Mouse (Mus musculus) limb, embryonic 13.5 days (tissue): ENCODE data around the gene Taar6. TPM values are rescaled to one million over a fixed set of nuclear protein-coding genes. Genes with fewer than 3 reads are reported as not detected.

Experiments used
- ATAC-seq: fragments of 200-750 bp; cut with Nextera tagmentation; 2 replicates; pipeline ENCODE4 v1.8.0; 2017; ENCODE audit warnings: low read depth, moderate number of reproducible peaks, moderate TSS enrichment; ENCODE audit not compliant: low FRiP score
- H3K27ac ChIP-seq: fragments of 300-500 bp; sonication (generic); 2 replicates; pipeline ENCODE4 v1.5.1; 2015; ENCODE audit warnings: inconsistent platforms, mild to moderate bottlenecking, moderate library complexity
- H3K27me3 ChIP-seq: fragments of 300-500 bp; sonication (generic); 2 replicates; pipeline ENCODE4 v1.6.1; 2015; ENCODE audit warnings: mild to moderate bottlenecking, inconsistent platforms
- H3K36me3 ChIP-seq: fragments of 300-500 bp; sonication (generic); 2 replicates; pipeline ENCODE4 v1.6.1; 2015; ENCODE audit warnings: inconsistent platforms, mild to moderate bottlenecking, moderate library complexity
- H3K4me1 ChIP-seq: fragments of 300-500 bp; sonication (generic); 2 replicates; pipeline ENCODE4 v1.6.1; 2015; ENCODE audit warnings: inconsistent platforms
- H3K4me2 ChIP-seq: fragments of 300-500 bp; sonication (generic); replicated peaks from 2 replicates; pipeline ENCODE4 v1.6.1; 2015; ENCODE audit warnings: inconsistent platforms, mild to moderate bottlenecking, moderate library complexity
- H3K4me3 ChIP-seq: fragments of 300-500 bp; sonication (generic); 2 replicates; pipeline ENCODE4 v1.5.1; 2015; ENCODE audit warnings: moderate library complexity, mild to moderate bottlenecking, inconsistent platforms
- H3K9ac ChIP-seq: fragments of 300-500 bp; sonication (generic); 2 replicates; pipeline ENCODE4 v1.6.1; 2015; ENCODE audit warnings: mild to moderate bottlenecking, inconsistent platforms
- H3K9me3 ChIP-seq: fragments of 300-500 bp; sonication (generic); 2 replicates; pipeline ENCODE4 v1.6.1; 2016; ENCODE audit warnings: inconsistent platforms
- whole genome bisulfite sequencing: fragments of 180-500 bp; shearing (Covaris S2); methylation state at CpG from one replicate; pipeline ENCODE4 v1.1.7; 2015; 5-methylcytosine and 5-hydroxymethylcytosine counted together
- polyA plus RNA-seq: library from polyadenylated mRNA; unstranded; fragments of >200 nt; fragmentation: Nextera tagmentation; extraction: Ambion mirVana; gene quantifications from 2 replicates; pipeline ENCODE4 v1.2.1, GENCODE M21; 2015

Gene Taar6
- polyA plus RNA-seq, 1 experiment from 2014 or later: not detected

DNA sequence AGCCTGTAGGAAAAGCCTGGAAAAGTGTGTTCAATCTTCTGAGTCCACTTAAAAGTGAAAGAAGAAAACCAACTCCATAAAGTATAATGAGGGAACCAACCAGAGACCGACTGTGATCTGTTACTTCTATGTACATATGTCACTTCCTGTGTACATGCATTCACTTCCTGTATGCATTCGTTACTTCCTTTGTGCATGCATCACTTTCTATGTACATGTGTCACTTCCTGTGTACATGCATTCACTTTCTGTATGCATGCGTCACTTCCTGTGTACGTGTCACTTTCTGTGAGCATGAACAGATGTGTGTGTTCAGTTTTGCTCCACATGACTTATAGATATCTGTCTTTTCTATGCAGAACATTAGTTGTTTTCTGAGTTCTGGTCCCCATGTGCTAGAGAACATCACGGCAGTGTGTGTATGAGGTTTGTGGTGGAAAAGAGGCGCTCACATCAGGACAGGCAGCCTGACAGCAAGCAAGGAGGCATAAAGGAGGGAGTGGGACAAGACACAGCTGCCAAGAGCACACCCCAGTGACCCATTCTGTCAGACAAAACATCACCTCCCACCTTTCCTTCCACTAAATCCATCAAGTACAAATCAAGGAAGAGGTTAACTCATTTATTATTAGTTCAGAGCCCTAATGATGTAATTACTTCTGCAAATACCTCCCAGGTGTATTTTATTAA is 20.4 kb downstream of the Taar6 start:
- WGBS: 92% methylated on average over 6 of the region's 6 CpGs

DNA sequence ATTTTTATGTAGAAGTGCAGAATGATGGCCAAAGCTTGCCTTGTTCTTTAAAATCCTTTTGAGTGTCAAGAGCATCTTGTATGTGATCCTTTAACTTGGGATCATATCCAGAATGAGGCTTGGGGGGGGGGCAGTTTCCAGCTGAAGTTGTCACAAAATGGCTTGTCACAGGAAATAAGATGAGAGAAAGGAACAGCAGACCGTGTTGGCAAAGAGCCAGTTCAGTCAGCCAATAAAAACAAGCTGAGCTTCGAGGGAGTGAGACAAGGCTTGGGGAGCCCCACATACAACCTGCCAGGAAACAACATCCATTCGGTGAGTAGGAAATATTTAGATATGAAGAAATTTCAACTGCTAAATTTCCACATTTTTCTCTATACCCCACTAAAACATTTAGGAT is 22.0 kb downstream of the Taar6 start:
- WGBS: 42% methylated on average over 3 of the region's 3 CpGs
- ATAC-seq: no peak
- Histone ChIP-seq H3K27me3 (no peaks in the 10 kb centered on the region), H3K4me3 (no peak overlapping the region), H3K36me3 (no peaks in the 10 kb centered on the region), H3K4me1 (peaks cover 6% of the 10 kb centered on the region; the same call in 1 of the 2 replicates), H3K4me2 (no peak overlapping the region), H3K9me3 (no peaks in the 10 kb centered on the region), H3K27ac (no peak overlapping the region), H3K9ac (no peak overlapping the region)

More for the DNA sequence above, 20.4 kb downstream of the Taar6 start:
- Histone ChIP-seq H3K27me3 (no peaks in the 10 kb centered on the region), H3K36me3 (no peaks in the 10 kb centered on the region), H3K4me2 (no peak overlapping the region), H3K9me3 (no peaks in the 10 kb centered on the region), H3K4me1 (peaks cover 6% of the 10 kb centered on the region; the same call in 1 of the 2 replicates), H3K27ac (no peak overlapping the region), H3K4me3 (no peak overlapping the region), H3K9ac (no peak overlapping the region)
- ATAC-seq: no peak

DNA sequence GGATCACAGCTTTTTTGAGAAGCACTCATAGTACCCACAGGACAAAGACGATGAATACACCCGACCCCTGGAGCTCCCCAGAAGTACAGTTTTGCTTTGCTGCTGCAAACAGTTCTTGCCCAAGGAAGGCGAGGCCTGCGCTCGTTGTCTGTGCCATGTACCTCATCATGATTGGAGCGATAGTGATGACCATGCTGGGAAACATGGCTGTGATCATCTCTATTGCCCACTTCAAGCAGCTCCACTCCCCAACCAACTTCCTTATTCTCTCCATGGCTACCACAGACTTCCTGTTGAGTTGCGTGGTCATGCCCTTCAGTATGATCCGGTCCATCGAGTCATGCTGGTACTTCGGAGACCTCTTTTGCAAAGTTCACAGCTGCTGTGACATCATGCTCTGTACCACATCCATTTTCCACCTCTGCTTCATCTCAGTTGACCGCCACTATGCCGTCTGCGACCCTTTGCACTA is 25.0 kb downstream of the Taar6 start, which contains the start of gene Taar4:
Gene Taar4, plus strand, starts transcription at position 51 of the 472 bp plus-strand sequence.
- no peak within 1 kb of the TSS for H3K4me2 ChIP-seq
- no peaks in the 10 kb centered on the region for H3K36me3 ChIP-seq
- H3K9ac ChIP-seq: no peak within 1 kb of the TSS
- H3K4me1 ChIP-seq: peaks cover 6% of the 10 kb centered on the region; the same call in 1 of the 2 replicates
- ATAC-seq: no peak
- H3K27ac ChIP-seq: no peak within 1 kb of the TSS
- no peak within 1 kb of the TSS for H3K4me3 ChIP-seq
- no peaks in the 10 kb centered on the region for H3K9me3 ChIP-seq
- no peaks in the 10 kb centered on the region for H3K27me3 ChIP-seq
- WGBS: 96% methylated on average over 13 of the region's 13 CpGs

DNA sequence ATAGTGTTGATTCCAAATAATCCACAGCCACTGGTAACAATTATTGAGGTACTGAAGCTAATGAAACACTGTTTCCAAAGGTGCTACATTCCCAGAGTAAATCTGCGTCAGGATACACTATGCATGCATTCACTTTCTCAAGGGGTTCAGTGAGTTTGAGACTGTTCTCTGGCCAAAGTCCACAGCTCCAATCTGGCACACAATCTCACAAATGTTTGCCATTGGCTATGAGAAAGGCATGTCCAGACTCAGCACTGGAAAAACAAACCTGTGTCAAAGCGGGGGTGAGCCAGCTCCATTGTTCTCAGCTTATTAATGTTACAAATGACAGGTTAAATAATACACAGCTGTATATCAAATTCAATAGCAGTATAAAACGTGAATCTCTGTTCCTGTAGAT is 26.4 kb downstream of the Taar6 start:
- no peaks in the 10 kb centered on the region for H3K36me3 ChIP-seq

DNA sequence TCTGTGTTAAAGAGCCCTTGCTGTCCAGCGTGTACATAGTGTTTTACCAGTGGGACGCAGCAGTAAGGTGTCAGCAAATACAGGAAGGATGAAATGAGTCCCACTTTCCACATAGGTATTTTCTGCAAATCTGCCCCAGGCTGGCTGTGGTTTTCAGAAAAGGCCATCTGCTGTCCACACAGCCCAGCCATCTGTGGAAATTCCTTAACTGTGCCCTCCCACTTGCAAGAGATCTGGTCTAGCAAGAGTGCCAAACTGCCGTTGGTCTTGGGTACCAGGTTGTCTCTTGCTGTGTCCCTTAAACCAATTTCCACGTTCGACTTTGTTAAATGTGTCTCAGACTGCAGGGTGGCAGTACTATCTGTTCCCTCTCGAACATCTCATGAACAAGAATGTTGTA is 33.7 kb downstream of the Taar6 start:
- H3K4me1 ChIP-seq: peaks cover 5% of the 10 kb centered on the region; the same call in 1 of the 2 replicates
- no peaks in the 10 kb centered on the region for H3K9me3 ChIP-seq
- no peak for ATAC-seq
- no peak overlapping the region for H3K9ac ChIP-seq
- no peak overlapping the region for H3K27ac ChIP-seq
- WGBS: 81% methylated on average over 6 of the region's 6 CpGs
- no peaks in the 10 kb centered on the region for H3K36me3 ChIP-seq
- no peak overlapping the region for H3K4me3 ChIP-seq
- no peaks in the 10 kb centered on the region for H3K27me3 ChIP-seq
- H3K4me2 ChIP-seq: no peak overlapping the region

More for the DNA sequence above, 26.4 kb downstream of the Taar6 start:
- no peaks in the 10 kb centered on the region for H3K27me3 ChIP-seq
- H3K27ac ChIP-seq: no peak overlapping the region
- 53% methylated on average over 3 of the region's 3 CpGs for WGBS
- H3K9me3 ChIP-seq: no peaks in the 10 kb centered on the region
- no peak overlapping the region for H3K4me2 ChIP-seq
- no peak for ATAC-seq
- no peak overlapping the region for H3K4me3 ChIP-seq
- H3K9ac ChIP-seq: no peak overlapping the region
- peaks cover 6% of the 10 kb centered on the region; the same call in 1 of the 2 replicates for H3K4me1 ChIP-seq

DNA sequence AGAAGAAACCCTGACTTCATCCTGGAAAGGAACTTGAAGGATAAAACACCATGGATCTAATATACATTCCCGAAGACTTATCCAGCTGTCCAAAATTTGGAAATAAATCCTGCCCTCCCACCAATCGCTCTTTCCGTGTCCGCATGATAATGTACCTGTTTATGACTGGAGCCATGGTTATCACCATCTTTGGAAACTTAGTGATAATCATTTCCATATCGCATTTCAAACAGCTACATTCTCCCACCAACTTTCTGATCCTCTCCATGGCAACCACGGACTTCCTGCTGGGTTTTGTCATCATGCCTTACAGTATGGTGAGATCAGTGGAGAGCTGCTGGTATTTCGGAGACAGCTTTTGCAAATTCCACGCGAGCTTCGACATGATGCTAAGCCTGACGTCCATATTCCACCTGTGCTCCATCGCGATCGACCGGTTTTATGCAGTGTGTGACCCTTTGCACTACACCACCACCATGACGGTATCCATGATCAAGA is 35.9 kb downstream of the Taar6 start, which contains the start of gene Taar3:
Gene Taar3, plus strand, starts transcription at position 51 of the 498 bp plus-strand sequence.
- H3K9me3 ChIP-seq: no peaks in the 10 kb centered on the region

DNA sequence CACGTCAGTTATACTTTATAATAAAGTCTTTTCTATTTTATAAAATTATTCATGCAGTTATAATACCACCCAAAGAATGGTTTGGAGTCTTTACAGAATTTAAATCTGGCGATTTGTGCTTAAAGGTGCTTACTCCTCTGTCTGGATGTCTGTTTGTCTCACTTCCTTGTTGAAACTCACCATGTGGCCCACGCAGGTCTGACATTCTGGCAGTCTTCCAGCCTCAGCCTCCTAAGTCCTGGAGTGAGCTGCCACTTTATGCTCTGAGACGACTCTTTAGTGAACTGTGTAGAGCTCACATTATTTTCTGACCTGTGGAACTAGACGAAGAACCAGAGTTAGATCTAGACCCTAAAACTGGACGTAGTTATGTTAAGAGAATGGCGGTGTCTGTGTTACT is 37.4 kb downstream of the Taar6 start:
- H3K4me3 ChIP-seq: no peak overlapping the region
- no peaks in the 10 kb centered on the region for H3K36me3 ChIP-seq
- no peak for ATAC-seq
- no peaks in the 10 kb centered on the region for H3K27me3 ChIP-seq
- 55% methylated on average over 7 of the region's 7 CpGs for WGBS
- no peak overlapping the region for H3K4me2 ChIP-seq
- no peak overlapping the region for H3K27ac ChIP-seq
- no peaks in the 10 kb centered on the region for H3K9me3 ChIP-seq
- no peak overlapping the region for H3K9ac ChIP-seq
- peaks cover 10% of the 10 kb centered on the region; the same call in 1 of the 2 replicates for H3K4me1 ChIP-seq

More for the DNA sequence above, 35.9 kb downstream of the Taar6 start, which contains the start of gene Taar3:
- ATAC-seq: no peak
- 86% methylated on average over 16 of the region's 16 CpGs for WGBS
- H3K36me3 ChIP-seq: no peaks in the 10 kb centered on the region
- no peak within 1 kb of the TSS for H3K27ac ChIP-seq
- H3K4me2 ChIP-seq: no peak within 1 kb of the TSS
- H3K4me1 ChIP-seq: peaks cover 10% of the 10 kb centered on the region; the same call in 1 of the 2 replicates
- no peak within 1 kb of the TSS for H3K9ac ChIP-seq
- H3K27me3 ChIP-seq: no peaks in the 10 kb centered on the region
- no peak within 1 kb of the TSS for H3K4me3 ChIP-seq

DNA sequence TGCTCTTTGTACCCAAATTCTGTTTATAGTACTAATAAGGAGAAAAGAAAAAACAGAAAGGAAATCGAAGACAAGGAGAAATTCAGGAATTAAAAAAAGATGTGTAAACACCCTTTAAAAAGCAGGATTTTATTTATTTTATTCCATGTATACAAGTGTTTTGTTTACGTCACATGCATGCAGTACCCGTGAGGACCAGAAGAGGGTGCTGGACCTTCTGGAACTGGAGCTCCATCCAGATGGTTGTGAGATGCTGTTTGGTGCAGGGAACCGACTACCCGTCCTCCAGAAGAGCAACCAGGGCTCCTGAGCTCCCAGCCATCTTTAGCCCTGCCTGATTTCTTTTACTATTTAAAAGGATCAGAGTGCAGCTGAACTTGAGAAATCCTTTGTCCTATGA is 43.0 kb downstream of the Taar6 start:
- H3K4me1 ChIP-seq: 0 out of 2 replicates have a peak, but pooled peaks cover 5% of the 10 kb centered on the region
- H3K27me3 ChIP-seq: no peaks in the 10 kb centered on the region
- no peak overlapping the region for H3K4me3 ChIP-seq
- H3K9me3 ChIP-seq: no peaks in the 10 kb centered on the region
- H3K9ac ChIP-seq: no peak overlapping the region
- WGBS: 75% methylated on average over 5 of the region's 5 CpGs
- no peak for ATAC-seq
- no peak overlapping the region for H3K27ac ChIP-seq
- H3K36me3 ChIP-seq: no peaks in the 10 kb centered on the region
- H3K4me2 ChIP-seq: no peak overlapping the region

DNA sequence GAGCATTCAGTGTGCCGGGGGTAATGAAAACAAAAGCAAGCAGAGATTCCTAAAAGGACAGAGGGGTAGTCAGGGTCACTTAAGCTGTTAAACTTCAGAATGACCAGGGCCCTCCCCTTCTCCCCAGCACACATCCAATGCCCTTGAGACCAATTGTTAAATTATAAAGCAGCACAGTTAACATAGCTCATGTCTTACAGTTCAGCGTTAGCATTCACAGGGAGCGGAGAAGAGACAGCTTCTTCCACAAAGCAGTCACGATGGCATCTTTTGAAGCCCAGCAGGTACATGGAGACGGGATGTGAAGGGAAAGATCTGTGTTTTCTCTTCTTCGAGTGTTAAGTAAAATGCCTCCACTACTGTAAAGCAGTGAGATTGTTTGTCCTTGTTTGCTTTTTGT is 47.1 kb downstream of the Taar6 start, which contains the start of gene Taar2:
Gene Taar2, plus strand, starts transcription at position 261 of the 400 bp plus-strand sequence.
- no peak within 1 kb of the TSS for H3K4me2 ChIP-seq
- no peak within 1 kb of the TSS for H3K4me3 ChIP-seq
- H3K9ac ChIP-seq: no peak within 1 kb of the TSS
- WGBS: 54% methylated on average over 6 of the region's 6 CpGs
- H3K4me1 ChIP-seq: no peaks in the 10 kb centered on the region
- no peaks in the 10 kb centered on the region for H3K9me3 ChIP-seq
- H3K36me3 ChIP-seq: no peaks in the 10 kb centered on the region
- H3K27ac ChIP-seq: no peak within 1 kb of the TSS
- ATAC-seq: no peak
- H3K27me3 ChIP-seq: no peaks in the 10 kb centered on the region

DNA sequence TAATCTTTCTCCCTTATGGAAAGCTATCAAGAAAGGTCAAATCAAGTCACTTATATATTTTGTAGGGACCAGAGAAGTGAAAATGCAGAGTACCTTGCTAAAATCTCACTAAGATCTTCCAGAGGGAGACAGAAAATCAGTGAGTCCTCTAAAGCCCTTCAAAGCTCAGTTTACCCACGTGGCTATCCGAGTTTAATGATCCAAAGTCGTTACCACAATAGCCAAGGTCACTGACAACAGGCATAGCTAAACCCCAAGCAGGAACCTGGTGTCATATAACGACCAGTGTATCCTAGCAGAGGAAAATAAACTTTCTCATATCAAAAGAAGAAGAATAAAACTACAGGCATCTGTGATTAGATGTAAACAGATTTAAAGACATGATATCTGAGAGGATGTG is 47.8 kb downstream of the Taar6 start:
- ATAC-seq: no peak

More for the DNA sequence above, 47.8 kb downstream of the Taar6 start:
- Histone ChIP-seq H3K27ac (no peak overlapping the region), H3K9ac (no peak overlapping the region), H3K4me3 (no peak overlapping the region), H3K4me2 (no peak overlapping the region), H3K36me3 (no peaks in the 10 kb centered on the region), H3K9me3 (no peaks in the 10 kb centered on the region), H3K4me1 (no peaks in the 10 kb centered on the region), H3K27me3 (no peaks in the 10 kb centered on the region)
- 24% methylated on average over 4 of the region's 4 CpGs for WGBS
